Mouse (Mus musculus): ENCODE measurements around the gene Zfp473. TPM values are rescaled to one million over a fixed set of nuclear protein-coding genes. Genes with fewer than 3 reads are reported as not detected.

The Zfp473 gene
- polyA plus RNA-seq, 1 experiment from 2014 or later: 1.7 TPM

Other genes with a start within 250 kb of the Zfp473 start
- 0.55 TPM in 2 replicates for gene Mybpc2, start 226.4 kb downstream of the Zfp473 start, polyA plus RNA-seq (2015; fragmentation: Nextera tagmentation; extraction: Ambion mirVana)
- 16.3 and 17.7 TPM in 2 replicates for gene Spib, start 219.0 kb downstream of the Zfp473 start, polyA plus RNA-seq (2015; fragmentation: Nextera tagmentation; extraction: Ambion mirVana)
- gene Pold1, start 202.2 kb downstream of the Zfp473 start, polyA plus RNA-seq (2015; fragmentation: Nextera tagmentation; extraction: Ambion mirVana): 104 and 118 TPM in 2 replicates
- 96.9 and 101 TPM in 2 replicates for gene Nr1h2, start 197.1 kb downstream of the Zfp473 start, polyA plus RNA-seq (2015; fragmentation: Nextera tagmentation; extraction: Ambion mirVana)
- gene Napsa, start 178.7 kb downstream of the Zfp473 start, polyA plus RNA-seq (2015; fragmentation: Nextera tagmentation; extraction: Ambion mirVana): 11.1 and 11.3 TPM in 2 replicates
- gene Kcnc3, start 160.4 kb downstream of the Zfp473 start, polyA plus RNA-seq (2015; fragmentation: Nextera tagmentation; extraction: Ambion mirVana): 0.03 TPM in 1 of 2 replicates, not detected in the other
- gene Myh14, start 80.2 kb downstream of the Zfp473 start, polyA plus RNA-seq (2015; fragmentation: Nextera tagmentation; extraction: Ambion mirVana): 0.66 and 1.0 TPM in 2 replicates
- not detected in 2 replicates for gene Izumo2, start 42.3 kb downstream of the Zfp473 start, polyA plus RNA-seq (2015; fragmentation: Nextera tagmentation; extraction: Ambion mirVana)
- 63.7 and 66.8 TPM in 2 replicates for gene Vrk3, start 2.6 kb downstream of the Zfp473 start, polyA plus RNA-seq (2015; fragmentation: Nextera tagmentation; extraction: Ambion mirVana)
- gene Nup62, start 65.0 kb upstream of the Zfp473 start, polyA plus RNA-seq (2015; fragmentation: Nextera tagmentation; extraction: Ambion mirVana): 88.1 and 109 TPM in 2 replicates
- 23.6 and 28.0 TPM in 2 replicates for gene Il4i1, start 65.3 kb upstream of the Zfp473 start, polyA plus RNA-seq (2015; fragmentation: Nextera tagmentation; extraction: Ambion mirVana)
- gene Atf5, start 65.6 kb upstream of the Zfp473 start, polyA plus RNA-seq (2015; fragmentation: Nextera tagmentation; extraction: Ambion mirVana): 3.4 and 3.7 TPM in 2 replicates
- 47.3 and 49.2 TPM in 2 replicates for gene Akt1s1, start 97.9 kb upstream of the Zfp473 start, polyA plus RNA-seq (2015; fragmentation: Nextera tagmentation; extraction: Ambion mirVana)
- gene Tbc1d17, start 98.0 kb upstream of the Zfp473 start, polyA plus RNA-seq (2015; fragmentation: Nextera tagmentation; extraction: Ambion mirVana): 56.5 and 60.3 TPM in 2 replicates
- gene Pnkp, start 106.1 kb upstream of the Zfp473 start, polyA plus RNA-seq (2015; fragmentation: Nextera tagmentation; extraction: Ambion mirVana): 61.8 and 63.4 TPM in 2 replicates
- 147 and 158 TPM in 2 replicates for gene Ptov1, start 118.7 kb upstream of the Zfp473 start, polyA plus RNA-seq (2015; fragmentation: Nextera tagmentation; extraction: Ambion mirVana)
- 59.0 and 60.0 TPM in 2 replicates for gene Med25, start 141.7 kb upstream of the Zfp473 start, polyA plus RNA-seq (2015; fragmentation: Nextera tagmentation; extraction: Ambion mirVana)
- gene Fuz, start 145.0 kb upstream of the Zfp473 start, polyA plus RNA-seq (2015; fragmentation: Nextera tagmentation; extraction: Ambion mirVana): 13.2 and 13.8 TPM in 2 replicates
- 34.5 and 37.5 TPM in 2 replicates for gene Ap2a1, start 178.4 kb upstream of the Zfp473 start, polyA plus RNA-seq (2015; fragmentation: Nextera tagmentation; extraction: Ambion mirVana)
- gene Tsks, start 192.2 kb upstream of the Zfp473 start, polyA plus RNA-seq (2015; fragmentation: Nextera tagmentation; extraction: Ambion mirVana): 0.23 and 0.25 TPM in 2 replicates
- gene Cpt1c, start 223.8 kb upstream of the Zfp473 start, polyA plus RNA-seq (2015; fragmentation: Nextera tagmentation; extraction: Ambion mirVana): 1.2 and 2.0 TPM in 2 replicates
- 364 and 365 TPM in 2 replicates for gene Prmt1, start 235.5 kb upstream of the Zfp473 start, polyA plus RNA-seq (2015; fragmentation: Nextera tagmentation; extraction: Ambion mirVana)
- 138 and 145 TPM in 2 replicates for gene Irf3, start 246.6 kb upstream of the Zfp473 start, polyA plus RNA-seq (2015; fragmentation: Nextera tagmentation; extraction: Ambion mirVana)
- gene Bcl2l12, start 247.7 kb upstream of the Zfp473 start, polyA plus RNA-seq (2015; fragmentation: Nextera tagmentation; extraction: Ambion mirVana): 66.6 and 68.8 TPM in 2 replicates